Mouse (Mus musculus) stomach, embryonic 15.5 days (tissue): ENCODE measurements around the gene Helb. TPM values are rescaled to one million over a fixed set of nuclear protein-coding genes. Genes with fewer than 3 reads are reported as not detected.
"Not testable (repeated sequence)": the region's sequence is repeated elsewhere in the genome, so short reads cannot be mapped to it uniquely, and the experiment has no call there.

Experiments used
- ATAC-seq: fragments of 200-750 bp; cut with Nextera tagmentation; 2 replicates; pipeline ENCODE4 v1.8.0; 2017; ENCODE audit warnings: low read depth, moderate number of reproducible peaks, moderate TSS enrichment; ENCODE audit not compliant: insufficient read depth, low FRiP score
- H3K27ac ChIP-seq: fragments of 300-500 bp; sonication (generic); 2 replicates; pipeline ENCODE4 v1.5.1; 2015; ENCODE audit warnings: mild to moderate bottlenecking, inconsistent platforms
- H3K27me3 ChIP-seq: fragments of 300-500 bp; sonication (generic); replicated peaks from 2 replicates; pipeline ENCODE4 v1.6.1; 2015; ENCODE audit warnings: inconsistent platforms
- H3K36me3 ChIP-seq: fragments of 300-500 bp; sonication (generic); 2 replicates; pipeline ENCODE4 v1.6.1; 2015; ENCODE audit warnings: inconsistent platforms
- H3K4me1 ChIP-seq: fragments of 300-500 bp; sonication (generic); 2 replicates; pipeline ENCODE4 v1.6.1; 2015; ENCODE audit warnings: inconsistent platforms
- H3K4me2 ChIP-seq: fragments of 300-500 bp; sonication (generic); 2 replicates; pipeline ENCODE4 v1.6.1; 2015; ENCODE audit warnings: mild to moderate bottlenecking, inconsistent platforms
- H3K4me3 ChIP-seq: fragments of 300-500 bp; sonication (generic); replicated peaks from 2 replicates; pipeline ENCODE4 v1.5.1; 2015; ENCODE audit warnings: inconsistent platforms
- H3K9ac ChIP-seq: fragments of 300-500 bp; sonication (generic); 2 replicates; pipeline ENCODE4 v1.6.1; 2015; ENCODE audit warnings: inconsistent platforms
- H3K9me3 ChIP-seq: fragments of 300-500 bp; sonication (generic); 2 replicates; pipeline ENCODE4 v1.6.1; 2016; ENCODE audit warnings: inconsistent platforms
- WGBS: fragments of 180-500 bp; shearing (Covaris S2); methylation state at CpG from one replicate; pipeline ENCODE4 v1.1.7; 2015; 5-methylcytosine and 5-hydroxymethylcytosine counted together
- polyA plus RNA-seq: library from polyadenylated mRNA; unstranded; fragments of >200 nt; fragmentation: Nextera tagmentation; extraction: Ambion mirVana; gene quantifications from 2 replicates; pipeline ENCODE4 v1.2.1, GENCODE M21; 2015

Helb gene
- polyA plus RNA-seq, 1 experiment from 2014 or later: 5.8 TPM

DNA sequence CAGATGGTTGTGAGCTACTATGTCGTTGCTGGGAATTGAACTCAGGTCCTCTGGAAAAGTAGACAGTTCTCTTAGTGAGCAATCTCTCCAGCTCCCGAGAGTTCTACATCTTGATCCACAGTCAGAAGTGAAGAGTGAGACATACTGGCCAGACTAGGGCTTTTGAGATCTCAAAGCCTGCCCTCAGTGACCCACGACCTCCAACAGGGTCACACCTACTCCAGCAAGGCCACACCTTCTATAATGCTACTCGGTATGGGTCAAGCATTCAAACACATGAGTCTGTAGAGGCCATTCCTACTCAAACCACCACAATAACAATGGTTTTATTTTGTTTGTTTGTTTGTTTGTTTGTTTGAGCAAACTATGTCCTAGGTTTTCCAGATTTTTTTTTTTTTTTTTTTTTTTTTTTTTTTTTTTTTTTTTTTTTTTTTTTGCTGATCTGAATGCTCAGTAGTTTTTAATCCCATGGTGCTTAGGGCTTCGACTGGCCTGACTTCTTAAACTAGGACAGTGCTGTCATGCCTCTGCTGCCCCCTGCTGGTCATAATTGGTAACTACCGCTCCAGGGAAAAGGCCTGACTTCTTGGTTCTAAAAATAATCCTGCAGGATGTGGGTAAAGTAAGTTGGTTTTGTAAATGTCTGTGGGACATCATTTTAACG lies 12.1 kb upstream of the Helb start:
- no peak overlapping the region for H3K4me3 ChIP-seq
- H3K36me3 ChIP-seq: no peaks in the 10 kb centered on the region
- no peak for ATAC-seq
- WGBS: 55% methylated on average over 7 of the region's 7 CpGs
- H3K9me3 ChIP-seq: no peaks in the 10 kb centered on the region
- no peaks in the 10 kb centered on the region for H3K4me1 ChIP-seq
- H3K27me3 ChIP-seq: no peaks in the 10 kb centered on the region
- no peak overlapping the region for H3K4me2 ChIP-seq
- no peak overlapping the region for H3K9ac ChIP-seq
- H3K27ac ChIP-seq: no peak overlapping the region

DNA sequence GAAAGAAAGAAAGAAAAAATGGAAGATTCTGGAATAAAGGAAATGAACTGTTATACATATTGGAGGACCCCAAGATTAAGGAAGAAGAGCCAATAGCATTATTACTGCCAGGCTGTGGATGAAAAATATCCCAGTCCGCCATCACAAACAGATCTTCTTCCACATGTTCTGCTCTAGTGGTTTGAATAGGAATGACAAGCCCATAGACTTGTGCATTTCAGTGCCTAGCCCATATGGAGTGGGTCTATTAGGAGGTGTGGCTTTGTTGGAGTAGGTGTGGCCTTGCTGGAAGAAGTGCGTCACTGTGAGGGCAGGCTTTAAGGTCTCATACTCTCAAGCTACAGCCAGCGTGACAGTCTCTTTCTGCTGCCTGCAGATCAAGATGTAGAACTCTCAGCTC lies 10.9 kb upstream of the Helb start:
- no peak overlapping the region for H3K4me3 ChIP-seq
- ATAC-seq: no peak
- WGBS: 85% methylated on average over 3 of the region's 3 CpGs
- H3K27me3 ChIP-seq: no peaks in the 10 kb centered on the region
- no peaks in the 10 kb centered on the region for H3K9me3 ChIP-seq
- no peak overlapping the region for H3K4me2 ChIP-seq
- no peaks in the 10 kb centered on the region for H3K4me1 ChIP-seq
- no peaks in the 10 kb centered on the region for H3K36me3 ChIP-seq
- no peak overlapping the region for H3K27ac ChIP-seq
- H3K9ac ChIP-seq: no peak overlapping the region

DNA sequence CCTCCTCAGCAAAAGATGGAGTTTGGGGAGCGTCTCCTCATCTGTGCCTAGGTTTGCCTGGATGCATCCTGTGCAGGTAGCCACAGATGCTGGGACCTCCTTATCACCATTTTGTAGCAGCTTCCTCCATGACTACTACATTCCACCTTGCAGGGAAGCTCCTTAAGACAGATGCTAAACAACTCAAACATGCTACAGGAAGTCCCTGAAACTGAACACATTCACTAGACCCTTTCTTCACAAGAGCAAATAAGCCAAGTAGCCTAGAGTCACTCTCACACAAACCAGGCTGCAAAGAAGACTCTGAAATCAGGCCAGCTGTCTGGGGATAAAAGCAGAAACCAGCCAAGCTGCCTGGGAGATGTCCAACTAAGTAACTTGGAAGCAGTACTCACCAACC lies 2.5 kb upstream of the Helb start:
- 97% methylated on average over 1 of the region's 1 CpGs for WGBS
- no peaks in the 10 kb centered on the region for H3K36me3 ChIP-seq
- no peak overlapping the region for H3K4me2 ChIP-seq
- H3K9me3 ChIP-seq: no peaks in the 10 kb centered on the region
- H3K4me1 ChIP-seq: no peaks in the 10 kb centered on the region
- no peak for ATAC-seq
- no peak overlapping the region for H3K27ac ChIP-seq
- H3K4me3 ChIP-seq: no peak overlapping the region
- H3K27me3 ChIP-seq: no peaks in the 10 kb centered on the region
- no peak overlapping the region for H3K9ac ChIP-seq

DNA sequence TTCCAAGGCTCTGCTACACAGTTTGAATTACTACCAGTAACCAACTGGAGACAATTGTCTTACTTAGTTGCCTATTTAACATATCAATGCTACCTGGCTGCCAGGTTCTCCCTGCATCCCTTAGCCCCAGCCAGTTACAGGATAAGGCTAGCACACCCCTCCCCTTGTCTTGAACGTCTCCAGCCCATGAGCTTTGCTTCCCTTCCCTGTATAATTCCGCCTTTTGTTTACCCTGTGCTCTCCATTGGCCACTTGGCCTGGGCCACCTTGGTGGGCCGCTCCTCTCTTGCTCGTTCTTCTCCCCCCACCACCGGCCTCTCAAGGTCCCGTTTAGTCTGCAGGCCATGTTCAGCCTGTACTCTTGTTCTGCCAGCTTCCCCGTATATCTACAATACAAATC lies 1.7 kb upstream of the Helb start:
- ATAC-seq: no peak
- 53% methylated on average over 7 of the region's 7 CpGs for WGBS

DNA sequence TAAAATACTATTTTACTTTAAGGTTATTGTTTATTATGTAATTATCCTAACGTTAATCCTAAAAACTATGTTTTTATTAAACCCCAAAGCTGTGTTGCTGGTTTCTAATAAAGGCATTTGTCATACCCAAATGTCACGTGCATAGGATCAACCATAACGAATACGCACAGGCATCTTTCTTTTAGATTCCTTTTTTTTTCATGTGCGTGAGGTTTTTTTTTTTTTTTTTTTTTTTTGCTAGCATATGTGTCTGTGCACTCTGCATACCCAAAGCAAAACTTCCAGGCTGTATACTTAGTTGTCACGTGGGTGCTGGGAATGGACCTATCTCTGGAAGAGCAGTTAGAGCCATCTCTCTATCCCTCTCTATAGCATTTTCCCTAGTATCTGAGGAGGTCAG lies 1.2 kb upstream of the Helb start:
- Histone ChIP-seq H3K4me1 (no peaks in the 10 kb centered on the region), H3K4me2 (no peak overlapping the region), H3K27me3 (no peaks in the 10 kb centered on the region), H3K4me3 (no peak overlapping the region), H3K36me3 (no peaks in the 10 kb centered on the region), H3K27ac (no peak overlapping the region), H3K9me3 (no peaks in the 10 kb centered on the region), H3K9ac (no peak overlapping the region)
- 76% methylated on average over 6 of the region's 6 CpGs for WGBS
- no peak for ATAC-seq

More for the DNA sequence above, 1.7 kb upstream of the Helb start:
- Histone ChIP-seq H3K4me3 (no peak overlapping the region), H3K36me3 (no peaks in the 10 kb centered on the region), H3K9ac (no peak overlapping the region), H3K9me3 (no peaks in the 10 kb centered on the region), H3K27me3 (no peaks in the 10 kb centered on the region), H3K4me2 (no peak overlapping the region), H3K27ac (no peak overlapping the region), H3K4me1 (no peaks in the 10 kb centered on the region)

DNA sequence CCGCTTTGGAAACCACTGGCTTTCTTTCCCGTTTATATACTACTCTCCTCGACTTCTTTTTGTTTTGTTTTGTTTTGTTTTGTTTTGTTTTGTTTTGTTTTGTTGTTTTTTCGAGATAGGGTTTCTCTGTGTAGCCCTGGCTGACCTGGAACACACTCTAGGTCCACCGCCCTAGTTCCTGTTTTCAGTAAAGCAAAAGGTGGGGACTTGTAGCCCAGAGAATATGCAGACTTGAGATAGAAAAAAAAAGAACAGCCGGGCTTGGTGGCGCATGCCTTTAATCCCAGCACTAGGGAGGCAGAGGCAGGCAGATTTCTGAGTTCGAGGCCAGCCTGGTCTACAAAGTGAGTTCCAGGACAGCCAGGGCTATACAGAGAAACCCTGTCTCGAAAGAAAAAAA lies 695 bp upstream of the Helb start:
- not testable (repeated sequence) for H3K27me3 ChIP-seq, H3K9me3 ChIP-seq, H3K4me1 ChIP-seq, H3K36me3 ChIP-seq, H3K27ac ChIP-seq, ATAC-seq, H3K9ac ChIP-seq
- peak overlapping the region; percentile 77 for H3K4me2 ChIP-seq
- peak overlapping the region; percentile 66 for H3K4me3 ChIP-seq
- 57% methylated on average over 9 of the region's 9 CpGs for WGBS

DNA sequence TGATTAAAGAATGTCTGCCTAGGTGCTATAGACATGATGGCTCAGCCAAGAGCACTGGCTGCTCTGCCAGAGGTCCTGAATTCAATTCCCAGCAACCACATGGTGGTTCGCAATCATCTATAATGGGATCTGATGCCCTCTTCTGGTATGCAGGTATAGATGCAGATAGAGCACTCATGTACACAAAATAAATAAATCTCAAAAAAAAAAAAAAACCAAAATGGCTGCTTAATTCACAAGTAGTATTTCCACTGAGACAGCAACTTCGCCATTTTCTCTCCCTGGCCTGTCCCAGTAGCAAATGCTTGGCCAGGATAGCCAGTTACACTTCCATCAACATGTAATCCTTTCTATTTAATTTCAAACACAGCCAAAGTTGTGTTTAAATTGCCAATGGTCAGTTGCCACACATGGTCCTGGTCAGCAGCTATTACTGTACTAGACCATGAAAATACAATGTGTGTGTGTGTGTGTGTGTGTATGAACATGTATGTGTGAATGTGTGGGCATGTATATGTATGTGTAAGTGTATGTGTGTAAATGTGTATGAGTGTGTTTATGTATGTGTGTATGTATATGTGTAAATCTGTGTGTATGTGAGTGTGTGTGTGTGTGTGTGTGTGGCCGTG lies 982 bp downstream of the Helb start:
- Histone ChIP-seq H3K9me3 (no peaks in the 10 kb centered on the region), H3K4me2 (peak overlapping the region; percentile 77), H3K9ac (no peak overlapping the region), H3K27ac (no peak overlapping the region), H3K4me1 (no peaks in the 10 kb centered on the region), H3K4me3 (peak overlapping the region; percentile 66), H3K36me3 (no peaks in the 10 kb centered on the region), H3K27me3 (no peaks in the 10 kb centered on the region)
- no peak for ATAC-seq
- 72% methylated on average over 3 of the region's 3 CpGs for WGBS

DNA sequence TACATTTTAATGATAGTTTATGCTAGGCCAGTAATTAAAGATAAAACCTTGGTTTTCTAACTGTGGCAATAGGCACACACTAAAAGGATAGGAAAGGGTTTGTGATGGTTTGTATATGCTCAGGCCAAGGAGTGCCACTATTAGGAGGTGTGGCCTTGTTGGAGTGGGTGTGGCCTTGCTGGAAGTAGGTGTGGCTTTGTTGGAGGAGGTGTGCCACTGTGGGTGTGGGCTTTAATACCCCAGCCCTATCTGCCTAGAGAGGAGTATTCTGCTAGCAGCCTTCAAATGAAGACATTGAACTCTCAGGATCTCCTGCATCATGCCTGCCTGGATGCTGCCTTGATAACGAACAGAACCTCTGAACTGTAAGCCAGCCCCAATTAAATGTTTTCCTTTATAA lies 12.0 kb downstream of the Helb start:
- 96% methylated on average over 1 of the region's 1 CpGs for WGBS
- peaks cover 13% of the 10 kb centered on the region; the same call in 1 of the 2 replicates for H3K36me3 ChIP-seq
- no peak overlapping the region for H3K9ac ChIP-seq
- no peaks in the 10 kb centered on the region for H3K27me3 ChIP-seq
- no peak overlapping the region for H3K4me3 ChIP-seq
- H3K27ac ChIP-seq: no peak overlapping the region
- H3K9me3 ChIP-seq: no peaks in the 10 kb centered on the region
- H3K4me2 ChIP-seq: no peak overlapping the region
- no peak for ATAC-seq
- H3K4me1 ChIP-seq: no peaks in the 10 kb centered on the region

DNA sequence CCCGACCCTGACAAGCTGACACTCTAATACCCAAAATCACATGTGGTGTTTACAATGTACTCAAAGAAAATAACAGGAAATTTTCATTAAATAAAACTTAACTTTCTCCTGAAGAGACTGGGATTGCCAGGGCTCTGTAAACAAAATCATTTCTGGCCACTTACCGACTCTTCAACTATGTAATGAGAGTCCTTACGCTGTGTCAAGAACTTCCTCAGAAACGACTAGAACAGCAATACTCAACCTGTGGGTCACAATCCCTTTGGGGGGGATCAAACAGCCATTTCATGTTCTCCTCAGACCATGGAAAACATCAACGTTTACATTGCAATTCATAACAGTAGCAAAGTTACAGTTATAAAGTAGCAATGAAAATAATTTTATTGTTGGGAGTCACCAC lies 15.2 kb downstream of the Helb start:
- Histone ChIP-seq H3K4me3 (no peak overlapping the region), H3K27ac (no peak overlapping the region), H3K36me3 (0 out of 2 replicates have a peak, but pooled peaks cover 11% of the 10 kb centered on the region), H3K9ac (no peak overlapping the region), H3K4me2 (no peak overlapping the region), H3K27me3 (no peaks in the 10 kb centered on the region), H3K9me3 (no peaks in the 10 kb centered on the region), H3K4me1 (no peaks in the 10 kb centered on the region)
- ATAC-seq: no peak
- WGBS: 80% methylated on average over 5 of the region's 5 CpGs

DNA sequence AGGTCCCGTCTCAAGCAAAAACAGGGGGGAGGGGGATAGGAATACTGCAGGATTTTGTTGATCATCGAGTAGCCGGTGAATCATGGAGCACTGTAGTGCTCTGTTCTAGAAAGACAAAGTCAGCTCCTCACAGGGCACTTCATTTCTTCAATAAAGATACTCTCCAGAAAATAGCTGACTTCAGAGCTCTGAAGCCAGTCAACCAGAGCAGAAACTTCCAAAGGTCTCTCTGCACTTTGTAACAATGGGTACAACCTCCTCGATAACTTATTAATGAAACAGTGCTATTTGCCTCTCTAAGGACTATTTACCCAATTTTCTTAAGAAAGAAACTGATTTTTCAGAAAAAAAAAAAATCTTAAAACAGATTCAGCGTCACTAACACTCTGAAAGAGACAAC lies 17.1 kb downstream of the Helb start:
- Histone ChIP-seq H3K27me3 (no peaks in the 10 kb centered on the region), H3K4me2 (no peak overlapping the region), H3K9ac (no peak overlapping the region), H3K4me1 (no peaks in the 10 kb centered on the region), H3K27ac (no peak overlapping the region), H3K9me3 (no peaks in the 10 kb centered on the region), H3K4me3 (no peak overlapping the region), H3K36me3 (0 out of 2 replicates have a peak, but pooled peaks cover 11% of the 10 kb centered on the region)
- no peak for ATAC-seq
- 94% methylated on average over 5 of the region's 5 CpGs for WGBS

DNA sequence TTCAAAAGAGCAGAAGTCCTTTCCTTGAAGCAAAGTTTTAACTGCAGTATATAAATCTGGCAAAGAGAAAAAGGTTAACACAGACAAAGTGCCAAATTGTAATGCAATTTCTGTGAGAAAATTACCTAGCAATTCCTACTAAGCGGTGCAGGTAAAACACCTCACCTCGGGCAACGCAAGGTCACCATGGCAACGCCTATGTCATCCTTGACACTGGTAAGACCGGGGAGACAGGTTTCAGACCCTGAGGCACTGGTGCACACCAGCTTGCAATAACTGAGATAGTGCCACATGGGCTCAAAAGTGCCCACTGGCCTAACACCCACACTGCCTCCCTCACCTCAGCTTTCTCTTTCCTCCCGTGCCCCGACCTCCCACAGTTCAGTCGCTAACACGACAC lies 17.7 kb downstream of the Helb start:
- Histone ChIP-seq H3K9me3 (no peaks in the 10 kb centered on the region), H3K36me3 (0 out of 2 replicates have a peak, but pooled peaks cover 11% of the 10 kb centered on the region), H3K27ac (no peak overlapping the region), H3K4me2 (no peak overlapping the region), H3K4me1 (no peaks in the 10 kb centered on the region), H3K9ac (no peak overlapping the region), H3K27me3 (no peaks in the 10 kb centered on the region), H3K4me3 (no peak overlapping the region)
- ATAC-seq: no peak
- whole genome bisulfite sequencing: 86% methylated on average over 9 of the region's 9 CpGs

DNA sequence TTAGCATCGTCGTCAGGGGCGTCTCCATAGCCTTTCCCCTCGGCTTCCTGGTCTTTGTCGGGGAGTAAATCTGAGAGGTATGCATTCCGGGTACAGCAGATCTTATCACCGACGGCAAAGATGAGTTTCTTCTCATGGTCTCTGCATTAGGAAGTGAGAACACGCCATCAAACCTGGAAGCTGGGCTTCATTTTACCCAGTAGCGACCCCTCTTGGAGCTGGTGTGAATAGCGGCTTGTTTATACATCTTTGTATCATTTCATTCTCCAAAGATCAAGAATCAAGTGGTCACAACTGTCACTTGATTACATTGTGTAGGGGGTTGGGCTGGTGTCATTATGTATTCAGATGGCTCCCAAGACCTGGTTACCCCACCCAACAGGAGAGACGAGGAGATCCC lies 20.2 kb downstream of the Helb start:
- Histone ChIP-seq H3K4me1 (no peaks in the 10 kb centered on the region), H3K4me2 (no peak overlapping the region), H3K27ac (no peak overlapping the region), H3K9ac (no peak overlapping the region), H3K27me3 (no peaks in the 10 kb centered on the region), H3K4me3 (no peak overlapping the region), H3K9me3 (no peaks in the 10 kb centered on the region), H3K36me3 (0 out of 2 replicates have a peak, but pooled peaks cover 11% of the 10 kb centered on the region)
- ATAC-seq: no peak
- WGBS: 89% methylated on average over 12 of the region's 12 CpGs
